Mouse (Mus musculus): Measurements from ENCODE around the gene Mapkapk2. TPM values are rescaled to one million over a fixed set of nuclear protein-coding genes. Genes with fewer than 3 reads are reported as not detected.

The Mapkapk2 gene
- polyA plus RNA-seq (2014; fragmentation: Illumina TruSeq; extraction: RNeasy Lipid Tissue Mini Kit (QIAGEN cat#74804); ENCODE audit: low replicate concordance) = 20.0 TPM

GRCm38 (mm10) chr1:131097700-131098094, at the start of gene Mapkapk2:
Mapkapk2 (minus strand) TSS chr1:131097826.

DNA sequence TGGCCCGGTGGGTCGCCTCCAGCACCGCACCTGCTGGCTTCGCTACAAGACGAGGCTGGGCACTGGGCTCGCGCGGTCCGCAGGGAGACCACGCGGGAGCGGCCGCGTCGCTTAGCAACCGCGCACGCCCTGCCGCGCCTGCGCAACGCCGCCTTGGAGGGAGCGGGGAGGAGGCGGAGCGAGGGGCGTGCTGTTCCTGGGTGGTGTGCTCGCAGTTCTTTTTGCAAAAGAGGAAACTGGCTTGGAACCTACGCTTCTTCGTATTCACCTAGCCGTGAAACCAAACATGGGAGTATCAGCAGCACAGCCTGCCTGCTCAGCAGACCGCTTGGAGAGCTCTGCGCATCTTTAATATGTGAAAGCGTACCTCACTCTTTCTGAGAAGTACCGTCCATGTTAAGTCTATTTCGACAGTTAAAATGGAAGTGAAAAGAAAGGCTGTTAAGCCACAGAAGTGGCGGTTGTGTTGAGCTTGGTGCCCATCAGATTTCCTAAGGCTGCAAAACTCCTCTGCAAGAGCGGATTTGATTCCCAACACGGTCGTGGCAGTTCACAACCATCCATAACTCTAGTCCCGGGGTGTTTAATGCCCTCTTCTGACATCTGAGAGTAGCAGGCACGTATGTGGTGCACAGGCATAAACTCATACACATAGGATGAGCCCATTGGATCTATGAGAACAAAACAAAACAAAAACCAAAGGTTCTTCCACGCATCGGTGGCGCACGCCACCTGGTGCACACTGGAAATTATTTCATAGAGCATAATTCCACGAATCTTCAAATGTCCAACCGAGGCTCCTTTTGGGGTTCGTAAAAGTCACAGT, 40.8 kb upstream of the Mapkapk2 start, which contains the start of gene Dyrk3:
Dyrk3 (minus strand) TSS at position 150 of the 826 bp plus-strand sequence.

GRCm38 (mm10) chr1:131019492-131020098, 78.0 kb downstream of the Mapkapk2 start, which contains the start of gene Il10:
Il10 (plus strand) TSS chr1:131019845.

Other genes with a start within 250 kb of the Mapkapk2 start
- gene Fcmr, start 232.2 kb downstream of the Mapkapk2 start, polyA plus RNA-seq (2014; fragmentation: Illumina TruSeq; extraction: RNeasy Lipid Tissue Mini Kit (QIAGEN cat#74804); ENCODE audit: low replicate concordance) = 2.6 TPM
- not detected for gene Il24, start 210.4 kb downstream of the Mapkapk2 start, polyA plus RNA-seq (2014; fragmentation: Illumina TruSeq; extraction: RNeasy Lipid Tissue Mini Kit (QIAGEN cat#74804); ENCODE audit: low replicate concordance)
- not detected for gene Il20, start 186.4 kb downstream of the Mapkapk2 start, polyA plus RNA-seq (2014; fragmentation: Illumina TruSeq; extraction: RNeasy Lipid Tissue Mini Kit (QIAGEN cat#74804); ENCODE audit: low replicate concordance)
- not detected for gene Il19, start 157.7 kb downstream of the Mapkapk2 start, polyA plus RNA-seq (2014; fragmentation: Illumina TruSeq; extraction: RNeasy Lipid Tissue Mini Kit (QIAGEN cat#74804); ENCODE audit: low replicate concordance)
- 0.45 TPM for gene Il10, start 78.0 kb downstream of the Mapkapk2 start, polyA plus RNA-seq (2014; fragmentation: Illumina TruSeq; extraction: RNeasy Lipid Tissue Mini Kit (QIAGEN cat#74804); ENCODE audit: low replicate concordance)
- 0.26 TPM for gene Dyrk3, start 40.5 kb upstream of the Mapkapk2 start, polyA plus RNA-seq (2014; fragmentation: Illumina TruSeq; extraction: RNeasy Lipid Tissue Mini Kit (QIAGEN cat#74804); ENCODE audit: low replicate concordance)
- 15.0 TPM for gene Eif2d, start 55.4 kb upstream of the Mapkapk2 start, polyA plus RNA-seq (2014; fragmentation: Illumina TruSeq; extraction: RNeasy Lipid Tissue Mini Kit (QIAGEN cat#74804); ENCODE audit: low replicate concordance)
- 5.5 TPM for gene Rassf5, start 147.4 kb upstream of the Mapkapk2 start, polyA plus RNA-seq (2014; fragmentation: Illumina TruSeq; extraction: RNeasy Lipid Tissue Mini Kit (QIAGEN cat#74804); ENCODE audit: low replicate concordance)
- 22.3 TPM for gene Ikbke, start 181.8 kb upstream of the Mapkapk2 start, polyA plus RNA-seq (2014; fragmentation: Illumina TruSeq; extraction: RNeasy Lipid Tissue Mini Kit (QIAGEN cat#74804); ENCODE audit: low replicate concordance)